Comparison of ENCODE assay signal across 31 mouse cellular contexts in genomic region chr5:137726767-137727166, GRCm38 (mm10). TPM values are rescaled to one million over a fixed set of nuclear protein-coding genes. Genes with fewer than 3 reads are reported as not detected.
DNase-seq lines count a peak whose midpoint lies in the region; ATAC-seq and TF ChIP-seq lines count a peak whose summit lies in the region.
"Had no signal": no experiment of that assay in that cellular context is flagged by ENCODE, and none has a peak within 500 bp of the region (broad histone marks: within the 10 kb centered on the region; RNA-seq: fewer than 3 reads in every experiment).

No protein-coding gene starts in this region.

- 69% methylated on average over 6 of the region's 6 CpGs for WGBS in kidney, postnatal 0 days
- WGBS in midbrain, postnatal 0 days: 70% methylated on average over 6 of the region's 6 CpGs
- WGBS in midbrain, embryonic 11.5 days: 78% methylated on average over 6 of the region's 6 CpGs
- 54% methylated on average over 6 of the region's 6 CpGs for WGBS in intestine, postnatal 0 days
- 57% methylated on average over 6 of the region's 6 CpGs for WGBS in stomach, postnatal 0 days
- WGBS in hindbrain, postnatal 0 days: 77% methylated on average over 6 of the region's 6 CpGs

- H3K36me3 ChIP-seq in kidney, postnatal 0 days (ENCODE audit: insufficient read depth, low read length): no peaks in the 10 kb centered on the region
- H3K36me3 ChIP-seq in midbrain, postnatal 0 days (ENCODE audit: insufficient read depth, low read length): peaks cover 14% of the 10 kb centered on the region
- H3K36me3 ChIP-seq in midbrain, embryonic 11.5 days (ENCODE audit: control insufficient read depth, insufficient read depth, low read length): no peaks in the 10 kb centered on the region
- no peaks in the 10 kb centered on the region for H3K36me3 ChIP-seq in intestine, postnatal 0 days (ENCODE audit: control insufficient read depth, insufficient read depth)
- H3K36me3 ChIP-seq in stomach, postnatal 0 days (ENCODE audit: control insufficient read depth, insufficient read depth, low read length): no peaks in the 10 kb centered on the region
- H3K36me3 ChIP-seq in hindbrain, postnatal 0 days (ENCODE audit: insufficient read depth, low read length): peaks cover 8% of the 10 kb centered on the region

- peak; percentile 15; the same call in 1 of the 2 replicates for TF ChIP-seq CTCF in kidney, postnatal 0 days (IDR thresholded peaks at IDR 0.05; ENCODE audit: low read depth)
- TF ChIP-seq CTCF in midbrain, postnatal 0 days (IDR thresholded peaks at IDR 0.05): peak; percentile 16
- peak; percentile 47 for TF ChIP-seq CTCF in intestine, postnatal 0 days (IDR thresholded peaks at IDR 0.05; ENCODE audit: low read depth)
- TF ChIP-seq CTCF in stomach, postnatal 0 days (IDR thresholded peaks at IDR 0.05; ENCODE audit: low read depth): peak; percentile 37
- no peak for TF ChIP-seq CTCF in hindbrain, postnatal 0 days (IDR thresholded peaks at IDR 0.05; ENCODE audit: low read depth)

- H3K9ac ChIP-seq in kidney, postnatal 0 days (ENCODE audit: low read depth, low read length): no peak overlapping the region
- no peak overlapping the region for H3K9ac ChIP-seq in midbrain, postnatal 0 days (replicated peaks; ENCODE audit: low read length, poor library complexity, severe bottlenecking)
- no peak overlapping the region for H3K9ac ChIP-seq in midbrain, embryonic 11.5 days (ENCODE audit: low read length)
- H3K9ac ChIP-seq in intestine, postnatal 0 days (ENCODE audit: low read depth, low read length): no peak overlapping the region
- no peak overlapping the region for H3K9ac ChIP-seq in stomach, postnatal 0 days (ENCODE audit: low read length)
- H3K9ac ChIP-seq in hindbrain, postnatal 0 days (replicated peaks; ENCODE audit: low read length): no peak overlapping the region
- H3K9ac ChIP-seq: embryonic facial prominence, embryonic 13.5 days; limb, embryonic 13.5 days; neural tube, embryonic 15.5 days had no signal

- no peak overlapping the region for H3K27ac ChIP-seq in kidney, postnatal 0 days
- no peak overlapping the region for H3K27ac ChIP-seq in midbrain, postnatal 0 days (ENCODE audit: low read depth, low read length)
- H3K27ac ChIP-seq in midbrain, embryonic 11.5 days (ENCODE audit: low read depth, low read length): no peak overlapping the region
- H3K27ac ChIP-seq in intestine, postnatal 0 days (ENCODE audit: low read depth, low read length): no peak overlapping the region
- H3K27ac ChIP-seq in stomach, postnatal 0 days (replicated peaks): no peak overlapping the region
- H3K27ac ChIP-seq in hindbrain, postnatal 0 days: no peak overlapping the region
- H3K27ac ChIP-seq: embryonic facial prominence, embryonic 13.5 days; gastrocnemius, adult 2 months; hindbrain, embryonic 10.5 days; limb, embryonic 13.5 days; neural tube, embryonic 15.5 days had no signal

- H3K4me1 ChIP-seq in kidney, postnatal 0 days (replicated peaks; ENCODE audit: insufficient read depth, low read length): no peaks in the 10 kb centered on the region
- H3K4me1 ChIP-seq in midbrain, postnatal 0 days (ENCODE audit: insufficient read depth, low read length): no peaks in the 10 kb centered on the region
- H3K4me1 ChIP-seq in midbrain, embryonic 11.5 days (ENCODE audit: control insufficient read depth, insufficient read depth, low read length): peaks cover 4% of the 10 kb centered on the region
- H3K4me1 ChIP-seq in intestine, postnatal 0 days (replicated peaks; ENCODE audit: control insufficient read depth, insufficient read depth, low read length): no peaks in the 10 kb centered on the region
- no peaks in the 10 kb centered on the region for H3K4me1 ChIP-seq in stomach, postnatal 0 days (replicated peaks; ENCODE audit: control insufficient read depth, insufficient read depth)
- peaks cover 4% of the 10 kb centered on the region; the same call in 1 of the 2 replicates for H3K4me1 ChIP-seq in hindbrain, postnatal 0 days (ENCODE audit: insufficient read depth, low read length)

- no peak for DNase-seq in kidney, postnatal 0 days (ENCODE audit: low spot score)
- DNase-seq in kidney, adult 9 months: no peak
- DNase-seq in midbrain, postnatal 0 days (ENCODE audit: low spot score): no peak
- no peak for DNase-seq in midbrain, embryonic 11.5 days (ENCODE audit: low spot score, missing footprints)
- no peak for DNase-seq in stomach, postnatal 0 days (ENCODE audit: low spot score)
- no peak for DNase-seq in hindbrain, postnatal 0 days (ENCODE audit: low spot score)
- DNase-seq: adrenal gland, adult 2 months; adrenal gland, postnatal 36 days; cerebellum, adult 18-20 months; cerebellum, postnatal 10 days; gastrocnemius, adult 2 months; heart, postnatal 14 days; kidney, adult 11 months; kidney, postnatal 10 days; lung, adult 18-20 months; lung, postnatal 4 days; midbrain, embryonic 14.5 days; retina, postnatal 1 day; right cerebral cortex, postnatal 25 days; spleen, adult 18-20 months had no signal

- TF ChIP-seq EP300 in stomach, postnatal 0 days (optimal IDR thresholded peaks at IDR 0.05): no peak

- H3K27me3 ChIP-seq in kidney, postnatal 0 days (ENCODE audit: insufficient read depth, low read length): peaks cover 5% of the 10 kb centered on the region; the same call in 1 of the 2 replicates
- no peaks in the 10 kb centered on the region for H3K27me3 ChIP-seq in midbrain, postnatal 0 days (ENCODE audit: insufficient read depth, low read length)
- H3K27me3 ChIP-seq in midbrain, embryonic 11.5 days (ENCODE audit: control insufficient read depth, insufficient read depth, low read length): no peaks in the 10 kb centered on the region
- no peaks in the 10 kb centered on the region for H3K27me3 ChIP-seq in intestine, postnatal 0 days (replicated peaks; ENCODE audit: control insufficient read depth, insufficient read depth, low read length)
- H3K27me3 ChIP-seq in stomach, postnatal 0 days (ENCODE audit: control insufficient read depth, insufficient read depth, low read length): no peaks in the 10 kb centered on the region
- H3K27me3 ChIP-seq in hindbrain, postnatal 0 days (ENCODE audit: insufficient read depth, low read length): no peaks in the 10 kb centered on the region
- H3K27me3 ChIP-seq: embryonic facial prominence, embryonic 13.5 days; limb, embryonic 13.5 days; megakaryocyte, embryonic 14.5 days; neural tube, embryonic 15.5 days had no signal

- no peak overlapping the region for H3K4me2 ChIP-seq in kidney, postnatal 0 days (ENCODE audit: low read length)
- H3K4me2 ChIP-seq in midbrain, postnatal 0 days (ENCODE audit: low read depth, low read length, poor library complexity, severe bottlenecking): no peak overlapping the region
- H3K4me2 ChIP-seq in midbrain, embryonic 11.5 days: no peak overlapping the region
- no peak overlapping the region for H3K4me2 ChIP-seq in intestine, postnatal 0 days (replicated peaks; ENCODE audit: low read depth)
- H3K4me2 ChIP-seq in stomach, postnatal 0 days (replicated peaks; ENCODE audit: low read depth): no peak overlapping the region
- no peak overlapping the region for H3K4me2 ChIP-seq in hindbrain, postnatal 0 days (ENCODE audit: low read depth, low read length)
- H3K4me2 ChIP-seq: embryonic facial prominence, embryonic 13.5 days; limb, embryonic 13.5 days; neural tube, embryonic 15.5 days had no signal

- ATAC-seq in kidney, postnatal 0 days (replicated peaks; ENCODE audit: low FRiP score, low read depth): no peak
- no peak for ATAC-seq in midbrain, postnatal 0 days (ENCODE audit: low FRiP score)
- no peak for ATAC-seq in midbrain, embryonic 11.5 days (ENCODE audit: low FRiP score)
- no peak for ATAC-seq in intestine, postnatal 0 days
- no peak for ATAC-seq in stomach, postnatal 0 days (ENCODE audit: low FRiP score, low TSS enrichment)
- no peak for ATAC-seq in hindbrain, postnatal 0 days
- ATAC-seq: activated CD4-positive, CD25-positive, alpha-beta regulatory T cell, adult 4 months; CD4-positive, CD25-positive, alpha-beta regulatory T cell, adult 4 months; forebrain, embryonic 16.5 days; hindbrain, embryonic 16.5 days; lung, postnatal 0 days had no signal

- no peaks in the 10 kb centered on the region for H3K9me3 ChIP-seq in kidney, postnatal 0 days (replicated peaks; ENCODE audit: low read length)
- no peaks in the 10 kb centered on the region for H3K9me3 ChIP-seq in midbrain, postnatal 0 days (ENCODE audit: low read length)
- no peaks in the 10 kb centered on the region for H3K9me3 ChIP-seq in midbrain, embryonic 11.5 days (ENCODE audit: control insufficient read depth, low read length)
- no peaks in the 10 kb centered on the region for H3K9me3 ChIP-seq in intestine, postnatal 0 days (ENCODE audit: control insufficient read depth)
- H3K9me3 ChIP-seq in stomach, postnatal 0 days (ENCODE audit: control insufficient read depth, low read length): no peaks in the 10 kb centered on the region
- no peaks in the 10 kb centered on the region for H3K9me3 ChIP-seq in hindbrain, postnatal 0 days (ENCODE audit: low read length)
- H3K9me3 ChIP-seq: embryonic facial prominence, embryonic 13.5 days; hindbrain, embryonic 10.5 days; limb, embryonic 13.5 days; megakaryocyte, embryonic 14.5 days; neural tube, embryonic 15.5 days had no signal

- no peak overlapping the region for H3K4me3 ChIP-seq in kidney, postnatal 0 days (replicated peaks; ENCODE audit: low read depth, low read length)
- H3K4me3 ChIP-seq in midbrain, postnatal 0 days (ENCODE audit: low read depth, low read length): no peak overlapping the region
- no peak overlapping the region for H3K4me3 ChIP-seq in midbrain, embryonic 11.5 days (ENCODE audit: low read depth, low read length)
- no peak overlapping the region for H3K4me3 ChIP-seq in intestine, postnatal 0 days (ENCODE audit: low read depth, low read length)
- H3K4me3 ChIP-seq in stomach, postnatal 0 days (ENCODE audit: low read depth, low read length): no peak overlapping the region
- no peak overlapping the region for H3K4me3 ChIP-seq in hindbrain, postnatal 0 days (ENCODE audit: low read length)
- H3K4me3 ChIP-seq: embryonic facial prominence, embryonic 13.5 days; gastrocnemius, adult 2 months; hindbrain, embryonic 10.5 days; limb, embryonic 13.5 days; megakaryocyte, embryonic 14.5 days; neural tube, embryonic 15.5 days had no signal

RNA-seq across cellular contexts. Expression of gene Nyap1, which starts 14.6 kb away (rescaled TPM):
- 1.2 and 1.6 TPM in 2 replicates for polyA plus RNA-seq in kidney, postnatal 0 days (2015; fragmentation: Nextera tagmentation; extraction: Ambion mirVana)
- total RNA-seq in midbrain, postnatal 0 days (2014; rRNA removed): 230 and 261 TPM in 2 replicates
- 47.0 and 50.1 TPM in 2 replicates for polyA plus RNA-seq in midbrain, postnatal 0 days (2015; fragmentation: Nextera tagmentation; extraction: Ambion mirVana)
- polyA plus RNA-seq in midbrain, embryonic 11.5 days (2014; fragmentation: Nextera tagmentation; extraction: Ambion mirVana): 4.8 TPM in 2 replicates
- polyA plus RNA-seq in intestine, postnatal 0 days (2015; fragmentation: Nextera tagmentation; extraction: Ambion mirVana): 1.6 and 2.0 TPM in 2 replicates
- 1.0 TPM in 2 replicates for polyA plus RNA-seq in stomach, postnatal 0 days (2015; fragmentation: Nextera tagmentation; extraction: Ambion mirVana)
- total RNA-seq in hindbrain, postnatal 0 days (2014; rRNA removed): 192 and 215 TPM in 2 replicates
- 30.0 and 33.2 TPM in 2 replicates for polyA plus RNA-seq in hindbrain, postnatal 0 days (2015; fragmentation: Nextera tagmentation; extraction: Ambion mirVana)

RNA-seq across cellular contexts. Expression of gene Tsc22d4, which starts 18.8 kb away (rescaled TPM):
- polyA plus RNA-seq in kidney, postnatal 0 days (2015; fragmentation: Nextera tagmentation; extraction: Ambion mirVana): 107 and 110 TPM in 2 replicates
- total RNA-seq in midbrain, postnatal 0 days (2014; rRNA removed): 188 and 320 TPM in 2 replicates
- polyA plus RNA-seq in midbrain, postnatal 0 days (2015; fragmentation: Nextera tagmentation; extraction: Ambion mirVana): 157 and 179 TPM in 2 replicates
- 47.0 and 62.9 TPM in 2 replicates for polyA plus RNA-seq in midbrain, embryonic 11.5 days (2014; fragmentation: Nextera tagmentation; extraction: Ambion mirVana)
- polyA plus RNA-seq in intestine, postnatal 0 days (2015; fragmentation: Nextera tagmentation; extraction: Ambion mirVana): 111 and 119 TPM in 2 replicates
- 100 and 110 TPM in 2 replicates for polyA plus RNA-seq in stomach, postnatal 0 days (2015; fragmentation: Nextera tagmentation; extraction: Ambion mirVana)
- total RNA-seq in hindbrain, postnatal 0 days (2014; rRNA removed): 383 and 444 TPM in 2 replicates
- 251 and 270 TPM in 2 replicates for polyA plus RNA-seq in hindbrain, postnatal 0 days (2015; fragmentation: Nextera tagmentation; extraction: Ambion mirVana)

RNA-seq across cellular contexts. Expression of gene Agfg2, which starts 42.2 kb away (rescaled TPM):
- polyA plus RNA-seq in kidney, postnatal 0 days (2015; fragmentation: Nextera tagmentation; extraction: Ambion mirVana): 20.8 and 21.2 TPM in 2 replicates
- 20.4 and 28.1 TPM in 2 replicates for total RNA-seq in midbrain, postnatal 0 days (2014; rRNA removed)
- polyA plus RNA-seq in midbrain, postnatal 0 days (2015; fragmentation: Nextera tagmentation; extraction: Ambion mirVana): 15.5 and 16.9 TPM in 2 replicates
- polyA plus RNA-seq in midbrain, embryonic 11.5 days (2014; fragmentation: Nextera tagmentation; extraction: Ambion mirVana): 13.6 and 14.9 TPM in 2 replicates
- polyA plus RNA-seq in intestine, postnatal 0 days (2015; fragmentation: Nextera tagmentation; extraction: Ambion mirVana): 16.8 and 19.0 TPM in 2 replicates
- 10.4 and 12.4 TPM in 2 replicates for polyA plus RNA-seq in stomach, postnatal 0 days (2015; fragmentation: Nextera tagmentation; extraction: Ambion mirVana)
- 18.7 and 27.0 TPM in 2 replicates for total RNA-seq in hindbrain, postnatal 0 days (2014; rRNA removed)
- polyA plus RNA-seq in hindbrain, postnatal 0 days (2015; fragmentation: Nextera tagmentation; extraction: Ambion mirVana): 16.4 and 17.5 TPM in 2 replicates

RNA-seq across cellular contexts. Expression of gene Ppp1r35, which starts 51.9 kb away (rescaled TPM):
- polyA plus RNA-seq in kidney, postnatal 0 days (2015; fragmentation: Nextera tagmentation; extraction: Ambion mirVana): 28.8 and 32.4 TPM in 2 replicates
- 32.5 and 42.1 TPM in 2 replicates for total RNA-seq in midbrain, postnatal 0 days (2014; rRNA removed)
- 38.8 and 47.8 TPM in 2 replicates for polyA plus RNA-seq in midbrain, postnatal 0 days (2015; fragmentation: Nextera tagmentation; extraction: Ambion mirVana)
- polyA plus RNA-seq in midbrain, embryonic 11.5 days (2014; fragmentation: Nextera tagmentation; extraction: Ambion mirVana): 73.3 and 83.1 TPM in 2 replicates
- polyA plus RNA-seq in intestine, postnatal 0 days (2015; fragmentation: Nextera tagmentation; extraction: Ambion mirVana): 29.0 and 30.8 TPM in 2 replicates
- polyA plus RNA-seq in stomach, postnatal 0 days (2015; fragmentation: Nextera tagmentation; extraction: Ambion mirVana): 16.8 and 17.2 TPM in 2 replicates
- total RNA-seq in hindbrain, postnatal 0 days (2014; rRNA removed): 52.8 and 67.0 TPM in 2 replicates
- polyA plus RNA-seq in hindbrain, postnatal 0 days (2015; fragmentation: Nextera tagmentation; extraction: Ambion mirVana): 35.5 and 37.1 TPM in 2 replicates
